Mouse (Mus musculus) myocyte (in vitro differentiated cells): ENCODE results near the gene Olfr259.

Source experiments
- E2F4 ChIP-seq: IDR thresholded peaks from one replicate; pipeline ENCODE4 v1.6.1; 2011; ENCODE audit warnings: mild to moderate bottlenecking, control low read depth, moderate library complexity; ENCODE audit not compliant: insufficient read depth
- MYOD1 ChIP-seq, 3 experiments: IDR thresholded peaks; one replicate each; pipeline ENCODE4 v1.6.1; 2011; ENCODE audit warnings: control low read depth in 2 of 3, low read depth in 2 of 3, mild to moderate bottlenecking in 2 of 3, moderate library complexity in 1 of 3; ENCODE audit not compliant: insufficient read length in 2 of 3, control insufficient read depth in 1 of 3
- POLR2A ChIP-seq: IDR thresholded peaks from one replicate; pipeline ENCODE4 v1.6.1; 2011; ENCODE audit warnings: low read depth, mild to moderate bottlenecking, control low read depth, moderate library complexity; ENCODE audit not compliant: insufficient read length
- POLR2AphosphoS2 ChIP-seq: IDR thresholded peaks from one replicate; pipeline ENCODE4 v1.6.1; 2011; ENCODE audit warnings: low read depth, control low read depth; ENCODE audit not compliant: insufficient read length
- SRF ChIP-seq: IDR thresholded peaks from one replicate; pipeline ENCODE4 v1.6.1; 2011; ENCODE audit warnings: low read depth; ENCODE audit not compliant: control insufficient read depth, insufficient read length
- TCF12 ChIP-seq: IDR thresholded peaks from one replicate; pipeline ENCODE4 v1.6.1; 2011; ENCODE audit warnings: mild to moderate bottlenecking, control low read depth; ENCODE audit not compliant: poor library complexity, insufficient read depth, severe bottlenecking

DNA sequence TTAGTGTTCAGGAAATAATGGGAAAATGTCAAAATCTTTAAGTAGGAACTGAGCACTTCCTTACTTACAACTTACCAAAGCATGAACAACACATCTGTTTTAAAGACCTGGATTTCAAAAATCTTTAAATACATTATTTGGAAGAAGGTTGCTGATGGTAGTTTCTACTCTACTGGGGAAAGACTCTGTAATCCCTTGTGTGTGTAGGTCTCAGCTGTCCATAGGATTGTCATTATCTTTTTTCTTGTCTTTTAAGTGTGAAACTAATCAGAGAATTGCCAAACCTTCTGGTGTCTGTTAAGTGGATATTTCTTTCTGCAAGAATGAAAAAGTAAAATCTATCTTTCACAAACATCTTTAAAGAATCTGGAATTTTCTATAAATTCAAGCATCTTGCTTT lies at the start of gene Olfr259:
- no peak for TF ChIP-seq POLR2AphosphoS2
- TF ChIP-seq POLR2A = no peak
- no peak for TF ChIP-seq E2F4
- TF ChIP-seq TCF12 = no peak
- TF ChIP-seq MYOD1 (IDR thresholded peaks at IDR 0.05; ENCODE audit: control insufficient read depth in 1 of 3, insufficient read length in 2 of 3, low read depth in 2 of 3) = no peak
- no peak for TF ChIP-seq SRF
